Mouse (Mus musculus) MEL (cell line): ENCODE data around the gene Myod1.

Experiments used
- CHD1 ChIP-seq: IDR thresholded peaks from 2 replicates; pipeline ENCODE4 v1.6.1; 2012; ENCODE audit warnings: low read depth, mild to moderate bottlenecking, inconsistent platforms, low read length, improper control_type of control experiment
- CTCF ChIP-seq, 3 experiments: IDR thresholded peaks in 2 of 3; conservative IDR thresholded peaks in 1 of 3; 2 replicates each; pipeline ENCODE4 v1.5.1; 2011 to 2012; ENCODE audit warnings: low read length in 3 of 3, low read depth in 2 of 3, mild to moderate bottlenecking in 2 of 3, improper control_type of control experiment in 1 of 3, inconsistent platforms in 1 of 3, mixed read lengths in 1 of 3, moderate library complexity in 1 of 3; ENCODE audit not compliant: control insufficient read depth in 1 of 3, insufficient read depth in 1 of 3, poor library complexity in 1 of 3, severe bottlenecking in 1 of 3
- E2F4 ChIP-seq: IDR thresholded peaks from 2 replicates; pipeline ENCODE4 v1.6.1; 2011; ENCODE audit warnings: low read depth, low read length, improper control_type of control experiment, borderline replicate concordance
- EP300 ChIP-seq, 2 experiments: IDR thresholded peaks; 2 replicates each; pipeline ENCODE4 v1.6.1; 2011; ENCODE audit warnings: improper control_type of control experiment in 2 of 2, low read length in 2 of 2, low read depth in 1 of 2, mild to moderate bottlenecking in 1 of 2
- JUND ChIP-seq: IDR thresholded peaks from 2 replicates; pipeline ENCODE4 v1.6.1; 2011; ENCODE audit warnings: low read depth, mild to moderate bottlenecking, improper control_type of control experiment, low read length
- KAT2A ChIP-seq: conservative IDR thresholded peaks from 2 replicates; pipeline ENCODE4 v1.6.1; 2012; ENCODE audit warnings: low read depth, low read length, improper control_type of control experiment, inconsistent platforms
- MXI1 ChIP-seq: IDR thresholded peaks from 2 replicates; pipeline ENCODE4 v1.6.1; 2011; ENCODE audit warnings: mild to moderate bottlenecking, low read depth, low read length, improper control_type of control experiment
- MYC ChIP-seq: IDR thresholded peaks from 2 replicates; pipeline ENCODE4 v1.6.1; 2011; ENCODE audit warnings: low read depth, mild to moderate bottlenecking, low read length, improper control_type of control experiment, moderate library complexity
- POLR2A ChIP-seq, 2 experiments: IDR thresholded peaks; 2 replicates each; pipeline ENCODE4 v1.6.1; 2011 to 2012; ENCODE audit warnings: low read length in 2 of 2, mild to moderate bottlenecking in 2 of 2, control low read depth in 1 of 2, improper control_type of control experiment in 1 of 2, low read depth in 1 of 2, moderate library complexity in 1 of 2; ENCODE audit not compliant: control insufficient read depth in 1 of 2, insufficient read depth in 1 of 2, poor library complexity in 1 of 2
- USF1 ChIP-seq: IDR thresholded peaks from 2 replicates; pipeline ENCODE4 v1.6.1; 2014; ENCODE audit warnings: low read depth, mild to moderate bottlenecking, inconsistent platforms, low read length, improper control_type of control experiment, moderate library complexity
- USF2 ChIP-seq, 2 experiments: IDR thresholded peaks; 2 replicates each; pipeline ENCODE4 v1.6.1; 2011 to 2012; ENCODE audit warnings: improper control_type of control experiment in 2 of 2, low read length in 2 of 2, borderline replicate concordance in 1 of 2, inconsistent platforms in 1 of 2, low read depth in 1 of 2, mild to moderate bottlenecking in 1 of 2; ENCODE audit not compliant: insufficient read depth in 1 of 2
- ZMIZ1 ChIP-seq: IDR thresholded peaks from 2 replicates; pipeline ENCODE4 v1.6.1; 2012; ENCODE audit warnings: low read depth, mild to moderate bottlenecking, inconsistent platforms, low read length, improper control_type of control experiment, moderate library complexity

GRCm38 (mm10) chr7:46380625-46381024 lies 4.4 kb downstream of the Myod1 start:
- no peak for TF ChIP-seq MXI1
- TF ChIP-seq CTCF (IDR thresholded peaks at IDR 0.05 in 2 of 3, conservative IDR thresholded peaks at IDR 0.05 in 1 of 3; ENCODE audit: control insufficient read depth in 1 of 3, insufficient read depth in 1 of 3, low read depth in 2 of 3, low read length in 3 of 3, poor library complexity in 1 of 3, severe bottlenecking in 1 of 3), result no peak; a peak in 1 of 6 replicates
- TF ChIP-seq E2F4, result no peak
- no peak for TF ChIP-seq KAT2A
- TF ChIP-seq CHD1, result no peak
- TF ChIP-seq USF2 (IDR thresholded peaks at IDR 0.05; ENCODE audit: borderline replicate concordance in 1 of 2, insufficient read depth in 1 of 2, low read depth in 1 of 2, low read length in 2 of 2), result no peak
- no peak for TF ChIP-seq JUND
- TF ChIP-seq EP300 (IDR thresholded peaks at IDR 0.05; ENCODE audit: low read depth in 1 of 2, low read length in 2 of 2), result no peak
- TF ChIP-seq POLR2A (IDR thresholded peaks at IDR 0.05; ENCODE audit: control insufficient read depth in 1 of 2, insufficient read depth in 1 of 2, low read depth in 1 of 2, low read length in 2 of 2, poor library complexity in 1 of 2), result no peak
- TF ChIP-seq MYC, result no peak
- TF ChIP-seq USF1, result no peak
- TF ChIP-seq ZMIZ1, result no peak
